Mouse (Mus musculus) E14TG2a.4 (cell line): ENCODE data around the gene Rnf19b.
A peak's percentile ranks its signal among the peaks of the same experiment; 100 is the strongest.

Source experiments
- H3K27me3 ChIP-seq: 2 replicates; pipeline ENCODE4 v1.6.1; 2014; ENCODE audit warnings: low read length, control low read depth; ENCODE audit not compliant: insufficient read depth
- H3K36me3 ChIP-seq: 2 replicates; pipeline ENCODE4 v1.6.1; 2014; ENCODE audit warnings: low read length, control low read depth; ENCODE audit not compliant: insufficient read depth
- H3K4me1 ChIP-seq: replicated peaks from 2 replicates; pipeline ENCODE4 v1.6.1; 2014; ENCODE audit warnings: low read depth, low read length, control low read depth
- H3K4me3 ChIP-seq: replicated peaks from 2 replicates; pipeline ENCODE4 v1.5.1; 2014; ENCODE audit warnings: mild to moderate bottlenecking, low read length
- H3K9me3 ChIP-seq: 2 replicates; pipeline ENCODE4 v1.6.1; 2014; ENCODE audit warnings: low read length, control low read depth
- CTCF ChIP-seq: conservative IDR thresholded peaks from 2 replicates; pipeline ENCODE4 v1.5.1; 2014; ENCODE audit warnings: low read length
- NANOG ChIP-seq: IDR thresholded peaks from 2 replicates; pipeline ENCODE4 v1.6.1; 2014; ENCODE audit warnings: borderline replicate concordance, low read length, mixed read lengths
- POU5F1 ChIP-seq: IDR thresholded peaks from 2 replicates; pipeline ENCODE4 v1.6.1; 2014; ENCODE audit warnings: low read length, borderline replicate concordance

The Rnf19b gene

GRCm38 (mm10) chr4:129031408-129031965 lies 26.6 kb upstream of the Rnf19b start:
- Histone ChIP-seq H3K4me1 (peaks cover 42% of the 10 kb centered on the region), H3K36me3 (no peaks in the 10 kb centered on the region), H3K9me3 (no peaks in the 10 kb centered on the region), H3K27me3 (0 out of 2 replicates have a peak, but pooled peaks cover 7% of the 10 kb centered on the region), H3K4me3 (no peak overlapping the region)
- TF ChIP-seq CTCF (no peak), POU5F1 (no peak), NANOG (no peak)

GRCm38 (mm10) chr4:129032133-129032962 lies 25.7 kb upstream of the Rnf19b start:
- no peak overlapping the region for H3K4me3 ChIP-seq
- no peaks in the 10 kb centered on the region for H3K9me3 ChIP-seq
- H3K4me1 ChIP-seq, result peaks cover 48% of the 10 kb centered on the region
- no peaks in the 10 kb centered on the region for H3K36me3 ChIP-seq
- TF ChIP-seq NANOG (no peak), POU5F1 (no peak), CTCF (no peak)
- 0 out of 2 replicates have a peak, but pooled peaks cover 7% of the 10 kb centered on the region for H3K27me3 ChIP-seq

- TF ChIP-seq NANOG (peak; percentile 14; the same call in 1 of the 2 replicates), CTCF (no peak)
- H3K27me3 ChIP-seq, result 0 out of 2 replicates have a peak, but pooled peaks cover 4% of the 10 kb centered on the region
- no peaks in the 10 kb centered on the region for H3K9me3 ChIP-seq
- no peaks in the 10 kb centered on the region for H3K36me3 ChIP-seq
- H3K4me3 ChIP-seq, result peak overlapping the region; percentile 15
- H3K4me1 ChIP-seq, result peaks cover 48% of the 10 kb centered on the region
Observed at GRCm38 (mm10) chr4:129032963-129033951, 24.8 kb upstream of the Rnf19b start.

- H3K27me3 ChIP-seq, result 0 out of 2 replicates have a peak, but pooled peaks cover 4% of the 10 kb centered on the region
- H3K9me3 ChIP-seq, result no peaks in the 10 kb centered on the region
- H3K4me1 ChIP-seq, result peaks cover 51% of the 10 kb centered on the region
- H3K36me3 ChIP-seq, result no peaks in the 10 kb centered on the region
- TF ChIP-seq CTCF (no peak), POU5F1 (no peak)
- H3K4me3 ChIP-seq, result no peak overlapping the region
Observed at GRCm38 (mm10) chr4:129034224-129034623, 23.8 kb upstream of the Rnf19b start.

- TF ChIP-seq NANOG (no peak), CTCF (no peak), POU5F1 (no peak)
- Histone ChIP-seq H3K27me3 (0 out of 2 replicates have a peak, but pooled peaks cover 4% of the 10 kb centered on the region), H3K9me3 (no peaks in the 10 kb centered on the region), H3K36me3 (no peaks in the 10 kb centered on the region), H3K4me3 (no peak overlapping the region), H3K4me1 (peaks cover 51% of the 10 kb centered on the region)
Observed at GRCm38 (mm10) chr4:129034706-129035660, 23.1 kb upstream of the Rnf19b start.

- Histone ChIP-seq H3K4me1 (peaks cover 56% of the 10 kb centered on the region), H3K27me3 (no peaks in the 10 kb centered on the region), H3K4me3 (no peak overlapping the region), H3K36me3 (no peaks in the 10 kb centered on the region), H3K9me3 (no peaks in the 10 kb centered on the region)
- TF ChIP-seq NANOG, result no peak
- TF ChIP-seq CTCF, result no peak
- TF ChIP-seq POU5F1, result no peak
Observed at GRCm38 (mm10) chr4:129035851-129036445, 22.1 kb upstream of the Rnf19b start.
